Mouse (Mus musculus): ENCODE data around the gene Oxgr1.

Oxgr1 gene

DNA sequence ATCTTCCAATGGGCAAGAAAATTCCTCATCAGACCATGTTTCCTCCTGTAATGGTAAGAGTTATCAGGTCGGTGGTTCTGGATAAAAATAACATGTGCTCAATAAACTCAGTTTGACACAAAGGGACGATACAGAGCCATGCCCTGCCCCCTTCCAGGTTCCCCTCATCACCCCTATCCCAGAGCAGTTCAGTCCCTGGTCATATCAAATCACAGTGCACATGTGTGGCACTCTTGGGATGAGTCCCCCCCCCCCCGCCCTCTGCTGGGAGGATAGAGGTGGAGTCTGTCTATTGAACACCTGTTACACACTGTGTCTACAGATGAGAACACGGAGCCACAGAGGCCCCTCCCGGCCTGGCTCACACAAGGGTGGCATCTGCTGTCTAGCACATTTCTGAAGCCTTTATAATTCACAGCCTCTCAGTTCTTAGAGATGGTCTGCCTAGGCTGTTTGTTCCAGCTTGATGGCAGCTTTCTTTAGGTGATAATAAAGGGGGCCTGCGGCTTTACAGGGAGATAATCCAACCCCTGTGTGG is 61.5 kb downstream of the Oxgr1 start:
- no peak for DNase-seq (ENCODE audit: low spot score)

All from MN1 (cell line).